Comparison of ENCODE assay signal across 10 mouse cellular contexts in genomic region chr4:32486654-32487398, GRCm38 (mm10).
DNase-seq lines count a peak whose midpoint lies in the region; ATAC-seq and TF ChIP-seq lines count a peak whose summit lies in the region.
"Had no signal": no experiment of that assay in that cellular context is flagged by ENCODE, and none has a peak within 500 bp of the region (broad histone marks: within the 10 kb centered on the region; RNA-seq: fewer than 3 reads in every experiment).

No protein-coding gene starts in this region.

- 0 out of 2 replicates have a peak, but pooled peaks have one; percentile 41 for ATAC-seq in cerebellum, adult (ENCODE audit: insufficient number of reproducible peaks, low FRiP score, low TSS enrichment)
- peak; percentile 71 for ATAC-seq in lung, postnatal 0 days
- ATAC-seq in hindbrain, postnatal 0 days, result peak; percentile 52; the same call in 1 of the 2 replicates
- peak; percentile 58; the same call in 1 of the 2 replicates for ATAC-seq in stomach, embryonic 15.5 days (ENCODE audit: insufficient read depth, low FRiP score, low read depth)

- no peak overlapping the region for H3K4me3 ChIP-seq in lung, postnatal 0 days (ENCODE audit: low read depth, low read length)
- H3K4me3 ChIP-seq in hindbrain, postnatal 0 days (ENCODE audit: low read length), result 0 out of 2 replicates have a peak overlapping the region, but pooled peaks have one; percentile 8
- no peak overlapping the region for H3K4me3 ChIP-seq in stomach, embryonic 15.5 days (replicated peaks)
- H3K4me3 ChIP-seq: embryonic facial prominence, embryonic 12.5 days had no signal

- no peak for TF ChIP-seq EP300 in lung, postnatal 0 days (IDR thresholded peaks at IDR 0.05)

- no peaks in the 10 kb centered on the region for H3K27me3 ChIP-seq in lung, postnatal 0 days (replicated peaks; ENCODE audit: insufficient read depth, low read length)
- H3K27me3 ChIP-seq in hindbrain, postnatal 0 days (ENCODE audit: insufficient read depth, low read length), result no peaks in the 10 kb centered on the region
- H3K27me3 ChIP-seq in stomach, embryonic 15.5 days (replicated peaks), result no peaks in the 10 kb centered on the region
- H3K27me3 ChIP-seq: embryonic facial prominence, embryonic 12.5 days had no signal

- no peak for TF ChIP-seq CTCF in lung, postnatal 0 days (IDR thresholded peaks at IDR 0.05)
- TF ChIP-seq CTCF in hindbrain, postnatal 0 days (IDR thresholded peaks at IDR 0.05; ENCODE audit: low read depth), result no peak

- H3K9ac ChIP-seq in lung, postnatal 0 days (replicated peaks; ENCODE audit: low read depth), result no peak overlapping the region
- peak overlapping the region; percentile 44; the same call in 1 of the 2 replicates for H3K9ac ChIP-seq in hindbrain, postnatal 0 days (replicated peaks; ENCODE audit: low read length)
- no peak overlapping the region for H3K9ac ChIP-seq in stomach, embryonic 15.5 days
- H3K9ac ChIP-seq: embryonic facial prominence, embryonic 12.5 days had no signal

- H3K36me3 ChIP-seq in lung, postnatal 0 days (ENCODE audit: insufficient read depth, low read length), result no peaks in the 10 kb centered on the region
- H3K36me3 ChIP-seq in hindbrain, postnatal 0 days (ENCODE audit: insufficient read depth, low read length), result no peaks in the 10 kb centered on the region
- no peaks in the 10 kb centered on the region for H3K36me3 ChIP-seq in stomach, embryonic 15.5 days
- H3K36me3 ChIP-seq: embryonic facial prominence, embryonic 12.5 days had no signal

- H3K9me3 ChIP-seq in lung, postnatal 0 days (ENCODE audit: low read length), result no peaks in the 10 kb centered on the region
- no peaks in the 10 kb centered on the region for H3K9me3 ChIP-seq in hindbrain, postnatal 0 days (ENCODE audit: low read length)
- no peaks in the 10 kb centered on the region for H3K9me3 ChIP-seq in stomach, embryonic 15.5 days
- H3K9me3 ChIP-seq: embryonic facial prominence, embryonic 12.5 days had no signal

- DNase-seq in cerebellum, adult 11-12 months, result no peak
- peak; percentile 80 for DNase-seq in lung, postnatal 0 days (ENCODE audit: low spot score)
- no peak for DNase-seq in lung, postnatal 14 days
- DNase-seq in hindbrain, postnatal 0 days (ENCODE audit: low spot score), result peak; percentile 50
- DNase-seq in spleen, adult 18-20 months, result no peak
- DNase-seq in urinary bladder, postnatal 4 days (ENCODE audit: low spot score in 2 of 2), result no peak
- DNase-seq: layer of hippocampus, postnatal 36 days had no signal

- peak overlapping the region; percentile 27; the same call in 1 of the 2 replicates for H3K4me2 ChIP-seq in lung, postnatal 0 days (replicated peaks; ENCODE audit: low read depth, low read length)
- H3K4me2 ChIP-seq in hindbrain, postnatal 0 days (ENCODE audit: low read depth, low read length), result peak overlapping the region; percentile 48
- H3K4me2 ChIP-seq in stomach, embryonic 15.5 days, result peak overlapping the region; percentile 25
- H3K4me2 ChIP-seq: embryonic facial prominence, embryonic 12.5 days had no signal

- H3K27ac ChIP-seq in lung, postnatal 0 days (ENCODE audit: low read length), result no peak overlapping the region
- peak overlapping the region; percentile 71 for H3K27ac ChIP-seq in hindbrain, postnatal 0 days
- peak overlapping the region; percentile 61 for H3K27ac ChIP-seq in stomach, embryonic 15.5 days
- H3K27ac ChIP-seq: embryonic facial prominence, embryonic 12.5 days had no signal

- H3K4me1 ChIP-seq in lung, postnatal 0 days (ENCODE audit: insufficient read depth, low read depth, low read length), result peaks cover 5% of the 10 kb centered on the region; the same call in 1 of the 2 replicates
- H3K4me1 ChIP-seq in hindbrain, postnatal 0 days (ENCODE audit: insufficient read depth, low read length), result peaks cover 15% of the 10 kb centered on the region
- peaks cover 18% of the 10 kb centered on the region; the same call in 1 of the 2 replicates for H3K4me1 ChIP-seq in stomach, embryonic 15.5 days

- WGBS in lung, postnatal 0 days, result 59% methylated on average over 17 of the region's 17 CpGs
- 22% methylated on average over 17 of the region's 17 CpGs for WGBS in hindbrain, postnatal 0 days
- 53% methylated on average over 17 of the region's 17 CpGs for WGBS in stomach, embryonic 15.5 days

Comparison
In these comparisons a context has a peak if more than half of its experiments do, and no peak if none do; other contexts are left out.
1. DNase-seq: peak in lung, postnatal 0 days (single experiment) and hindbrain, postnatal 0 days (single experiment); none in cerebellum, adult 11-12 months (single experiment), lung, postnatal 14 days (single experiment), spleen, adult 18-20 months (0 of 2) and urinary bladder, postnatal 4 days (0 of 2).
2. Peak in every context shown above with its lines, with median percentiles within 50 percentile points of each other: ATAC-seq and H3K4me2 ChIP-seq.